Mouse (Mus musculus): ENCODE measurements around the gene Golim4. TPM values are rescaled to one million over a fixed set of nuclear protein-coding genes. Genes with fewer than 3 reads are reported as not detected.

Golim4 gene
- total and polyA plus RNA-seq, 3 experiments = 12.9 to 30.2 TPM; not detected in 1

GRCm38 (mm10) chr3:75895075-75895474 lies 61.7 kb downstream of the Golim4 start:
- TF ChIP-seq ETS1 (IDR thresholded peaks at IDR 0.05; ENCODE audit: low read depth, low read length) (no peak), NRF1 (IDR thresholded peaks at IDR 0.05; ENCODE audit: insufficient read depth, low read depth, low read length, poor library complexity, severe bottlenecking) (no peak), POLR2A (IDR thresholded peaks at IDR 0.05; ENCODE audit: control insufficient read depth in 1 of 2, insufficient read depth in 1 of 2, low read depth in 1 of 2, low read length in 2 of 2, poor library complexity in 1 of 2) (no peak), MXI1 (IDR thresholded peaks at IDR 0.05; ENCODE audit: low read depth, low read length) (no peak), ZMIZ1 (IDR thresholded peaks at IDR 0.05; ENCODE audit: low read depth, low read length) (no peak), POLR2AphosphoS2 (IDR thresholded peaks at IDR 0.05; ENCODE audit: low read length) (no peak), KAT2A (conservative IDR thresholded peaks at IDR 0.05; ENCODE audit: low read depth, low read length) (no peak), MAZ (IDR thresholded peaks at IDR 0.05; ENCODE audit: low read depth, low read length) (no peak), MYB (IDR thresholded peaks at IDR 0.05; ENCODE audit: low read depth, low read length) (no peak), USF2 (IDR thresholded peaks at IDR 0.05; ENCODE audit: borderline replicate concordance in 1 of 2, insufficient read depth in 1 of 2, low read depth in 1 of 2, low read length in 2 of 2) (no peak)
- no peaks in the 10 kb centered on the region for H3K4me1 ChIP-seq (ENCODE audit: control insufficient read depth in 1 of 2, insufficient read depth in 2 of 2, low read length in 2 of 2)
- no peaks in the 10 kb centered on the region for H3K79me2 ChIP-seq (ENCODE audit: control insufficient read depth, insufficient read depth, low read length, poor library complexity)
- H3K4me3 ChIP-seq (ENCODE audit: control insufficient read depth in 1 of 2, insufficient read depth in 1 of 2, low read depth in 2 of 2, low read length in 2 of 2) = no peak overlapping the region
- DNase-seq (ENCODE audit: low read depth, low spot score) = no peak
- no peak overlapping the region for H3K27ac ChIP-seq (ENCODE audit: control insufficient read depth, low read depth, low read length)
- H3K27me3 ChIP-seq (ENCODE audit: control insufficient read depth in 1 of 2, insufficient read depth in 2 of 2, low read length in 2 of 2) = no peaks in the 10 kb centered on the region
- H3K9ac ChIP-seq (ENCODE audit: control insufficient read depth, low read depth, low read length, poor library complexity, severe bottlenecking) = no peak overlapping the region
- no peaks in the 10 kb centered on the region for H3K9me3 ChIP-seq (replicated peaks; ENCODE audit: insufficient read depth, low read length)
- H3K36me3 ChIP-seq (ENCODE audit: control insufficient read depth in 1 of 2, insufficient read depth in 2 of 2, low read length in 2 of 2) = no peaks in the 10 kb centered on the region; a peak in 1 of 4 replicates

GRCm38 (mm10) chr3:75891581-75891980 lies 65.2 kb downstream of the Golim4 start:
- no peak overlapping the region for H3K27ac ChIP-seq (ENCODE audit: control insufficient read depth, low read depth, low read length)
- no peak overlapping the region for H3K4me3 ChIP-seq (ENCODE audit: control insufficient read depth in 1 of 2, insufficient read depth in 1 of 2, low read depth in 2 of 2, low read length in 2 of 2)
- no peaks in the 10 kb centered on the region; a peak in 2 of 4 replicates for H3K36me3 ChIP-seq (ENCODE audit: control insufficient read depth in 1 of 2, insufficient read depth in 2 of 2, low read length in 2 of 2)
- no peaks in the 10 kb centered on the region for H3K79me2 ChIP-seq (ENCODE audit: control insufficient read depth, insufficient read depth, low read length, poor library complexity)
- no peaks in the 10 kb centered on the region for H3K27me3 ChIP-seq (ENCODE audit: control insufficient read depth in 1 of 2, insufficient read depth in 2 of 2, low read length in 2 of 2)
- no peak for DNase-seq (ENCODE audit: low read depth, low spot score)
- TF ChIP-seq POLR2A (IDR thresholded peaks at IDR 0.05; ENCODE audit: control insufficient read depth in 1 of 2, insufficient read depth in 1 of 2, low read depth in 1 of 2, low read length in 2 of 2, poor library complexity in 1 of 2) = no peak
- no peak for TF ChIP-seq NELFE (IDR thresholded peaks at IDR 0.05; ENCODE audit: low read depth, low read length)
- TF ChIP-seq MXI1 (IDR thresholded peaks at IDR 0.05; ENCODE audit: low read depth, low read length) = no peak
- no peak for TF ChIP-seq GATA1 (IDR thresholded peaks at IDR 0.05; ENCODE audit: low read depth, low read length)
- no peak for TF ChIP-seq KAT2A (conservative IDR thresholded peaks at IDR 0.05; ENCODE audit: low read depth, low read length)
- no peak for TF ChIP-seq ZKSCAN1 (IDR thresholded peaks at IDR 0.05; ENCODE audit: low read depth, low read length)
- TF ChIP-seq BHLHE40 (IDR thresholded peaks at IDR 0.05; ENCODE audit: borderline replicate concordance, low read depth, low read length) = no peak
- no peak for TF ChIP-seq E2F4 (IDR thresholded peaks at IDR 0.05; ENCODE audit: borderline replicate concordance, low read depth, low read length)
- TF ChIP-seq TBP (IDR thresholded peaks at IDR 0.05; ENCODE audit: low read depth, low read length) = no peak
- no peak for TF ChIP-seq ELF1 (IDR thresholded peaks at IDR 0.05; ENCODE audit: low read depth, low read length)
- TF ChIP-seq MYC (IDR thresholded peaks at IDR 0.05; ENCODE audit: low read depth, low read length) = no peak
- no peak for TF ChIP-seq ETS1 (IDR thresholded peaks at IDR 0.05; ENCODE audit: low read depth, low read length)
- no peak for TF ChIP-seq HCFC1 (IDR thresholded peaks at IDR 0.05; ENCODE audit: low read depth, low read length)
- no peak overlapping the region for H3K9ac ChIP-seq (ENCODE audit: control insufficient read depth, low read depth, low read length, poor library complexity, severe bottlenecking)
- no peaks in the 10 kb centered on the region for H3K9me3 ChIP-seq (replicated peaks; ENCODE audit: insufficient read depth, low read length)
- no peaks in the 10 kb centered on the region for H3K4me1 ChIP-seq (ENCODE audit: control insufficient read depth in 1 of 2, insufficient read depth in 2 of 2, low read length in 2 of 2)
